Mouse (Mus musculus): Measurements from ENCODE around the gene Gm16181. TPM values are rescaled to one million over a fixed set of nuclear protein-coding genes. Genes with fewer than 3 reads are reported as not detected.

Gene Gm16181
- polyA plus RNA-seq, 1 experiment from 2014 or later, result 0.62 TPM

DNA sequence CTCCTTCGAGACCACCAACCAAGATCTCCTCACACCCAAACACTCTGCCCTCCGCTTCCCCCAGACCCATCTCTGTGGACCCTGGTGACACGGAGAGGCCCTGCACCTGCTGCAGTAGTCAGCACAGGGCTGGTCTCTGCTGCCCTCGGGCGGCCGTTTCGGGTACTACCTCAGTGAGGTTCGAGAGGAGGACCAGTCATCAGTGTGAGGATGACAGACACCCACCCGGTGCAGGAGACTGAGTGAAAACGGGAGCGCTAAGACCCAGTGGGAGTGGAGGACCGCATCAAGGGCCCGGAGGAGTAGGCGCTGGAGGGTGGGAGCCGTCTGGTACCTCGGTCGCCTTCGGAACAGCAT lies 15.7 kb downstream of the Gm16181 start:
- Histone ChIP-seq H3K4me2 (replicated peaks) (peak overlapping the region; percentile 78), H3K9me3 (replicated peaks) (no peaks in the 10 kb centered on the region), H3K36me3 (0 out of 2 replicates have a peak, but pooled peaks cover 7% of the 10 kb centered on the region), H3K9ac (peak overlapping the region; percentile 85), H3K4me1 (peaks cover 41% of the 10 kb centered on the region), H3K27me3 (no peaks in the 10 kb centered on the region), H3K4me3 (peak overlapping the region; percentile 56), H3K27ac (peak overlapping the region; percentile 95)
- WGBS, result under 1% methylated on average over 18 of the region's 18 CpGs
- peak; percentile 81 for ATAC-seq (ENCODE audit: low FRiP score)

- 69% methylated on average over 9 of the region's 9 CpGs for WGBS
- Histone ChIP-seq H3K4me3 (peak overlapping the region; percentile 56), H3K27me3 (no peaks in the 10 kb centered on the region), H3K9me3 (replicated peaks) (no peaks in the 10 kb centered on the region), H3K36me3 (0 out of 2 replicates have a peak, but pooled peaks cover 7% of the 10 kb centered on the region), H3K27ac (peak overlapping the region; percentile 95; the same call in 1 of the 2 replicates), H3K4me1 (peaks cover 37% of the 10 kb centered on the region), H3K9ac (peak overlapping the region; percentile 85), H3K4me2 (replicated peaks) (peak overlapping the region; percentile 78)
- ATAC-seq (ENCODE audit: low FRiP score), result no peak
Measured at GRCm38 (mm10) chr17:35236996-35237395, 16.4 kb downstream of the Gm16181 start.

GRCm38 (mm10) chr17:35237504-35237903 lies 16.9 kb downstream of the Gm16181 start:
- no peak overlapping the region for H3K27ac ChIP-seq
- WGBS, result 89% methylated on average over 12 of the region's 12 CpGs
- no peaks in the 10 kb centered on the region for H3K9me3 ChIP-seq (replicated peaks)
- H3K9ac ChIP-seq, result no peak overlapping the region
- 0 out of 2 replicates have a peak, but pooled peaks cover 7% of the 10 kb centered on the region for H3K36me3 ChIP-seq
- 0 out of 2 replicates have a peak overlapping the region, but pooled peaks have one; percentile 5 for H3K4me2 ChIP-seq (replicated peaks)
- no peaks in the 10 kb centered on the region for H3K27me3 ChIP-seq
- no peak overlapping the region for H3K4me3 ChIP-seq
- ATAC-seq (ENCODE audit: low FRiP score), result no peak
- peaks cover 37% of the 10 kb centered on the region for H3K4me1 ChIP-seq

DNA sequence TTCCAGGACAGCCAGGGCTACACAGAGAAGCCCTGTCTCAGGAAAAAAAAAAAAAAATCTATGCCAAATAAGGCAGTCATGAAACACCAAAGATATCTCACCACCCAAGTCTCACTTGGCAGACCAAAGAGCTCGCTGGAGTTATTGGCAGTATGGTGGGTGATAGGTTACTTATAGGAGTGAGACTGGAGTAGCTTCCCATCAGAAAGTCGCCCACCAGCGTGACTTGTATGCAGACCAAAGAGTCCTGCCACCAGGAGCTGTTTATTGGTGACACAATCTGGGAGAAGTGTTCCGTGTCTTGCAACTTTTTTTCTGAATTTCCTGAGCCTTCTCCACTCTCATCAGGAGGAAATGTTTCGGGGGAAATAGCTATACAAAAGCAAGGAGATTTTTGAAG lies 19.1 kb downstream of the Gm16181 start:
- Histone ChIP-seq H3K4me2 (replicated peaks) (no peak overlapping the region), H3K9ac (no peak overlapping the region), H3K27me3 (no peaks in the 10 kb centered on the region), H3K27ac (no peak overlapping the region), H3K4me1 (peaks cover 34% of the 10 kb centered on the region), H3K4me3 (no peak overlapping the region), H3K36me3 (peaks cover 16% of the 10 kb centered on the region), H3K9me3 (replicated peaks) (no peaks in the 10 kb centered on the region)
- ATAC-seq (ENCODE audit: low FRiP score), result no peak
- WGBS, result 87% methylated on average over 5 of the region's 5 CpGs

DNA sequence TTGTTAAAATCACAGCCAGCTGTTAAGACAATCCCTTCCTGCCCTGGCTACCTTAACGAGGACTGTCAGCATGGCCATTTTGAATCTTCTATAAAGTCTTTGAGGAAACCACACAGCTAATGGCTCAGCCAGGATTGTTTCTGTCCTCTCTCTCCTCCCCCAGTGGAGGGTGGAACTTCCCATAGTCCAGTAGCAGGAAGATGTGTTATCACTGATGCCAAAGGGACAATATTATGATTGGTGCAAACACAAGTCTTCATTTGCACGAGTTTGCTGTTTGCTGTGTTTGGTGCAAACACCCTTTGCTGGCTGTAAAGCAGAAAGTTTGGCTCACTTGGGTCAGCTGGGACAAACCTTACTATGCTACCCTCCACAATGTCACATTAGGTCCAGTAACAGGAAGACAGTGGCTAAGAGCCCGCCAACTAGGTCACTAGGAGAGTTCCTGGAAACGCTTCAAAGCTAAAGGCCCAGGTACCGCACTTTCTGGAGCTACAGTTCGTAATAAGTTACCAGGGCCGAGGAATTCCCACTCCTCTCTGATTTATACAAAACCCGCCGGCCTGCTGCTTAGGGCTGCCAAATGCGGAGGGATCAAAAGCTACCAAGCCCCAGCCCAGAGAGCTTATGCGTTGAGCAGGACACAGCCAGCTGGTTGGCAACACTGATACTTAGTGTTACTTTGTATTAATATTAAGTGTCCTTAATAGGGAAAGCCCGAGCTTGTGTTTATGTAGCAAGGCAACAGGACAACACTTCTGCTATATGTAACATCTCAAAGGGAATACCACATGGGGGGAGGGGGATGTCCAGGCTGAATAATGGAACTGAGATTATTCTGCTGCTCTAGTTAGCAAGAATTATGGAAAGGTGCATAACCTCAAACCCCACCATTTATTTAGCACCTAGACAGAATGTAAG lies 20.0 kb downstream of the Gm16181 start:
- peak overlapping the region; percentile 96 for H3K9ac ChIP-seq
- ATAC-seq (ENCODE audit: low FRiP score), result peak; percentile 2; the same call in 1 of the 2 replicates
- H3K9me3 ChIP-seq (replicated peaks), result no peaks in the 10 kb centered on the region
- peak overlapping the region; percentile 92 for H3K4me2 ChIP-seq (replicated peaks)
- H3K36me3 ChIP-seq, result peaks cover 24% of the 10 kb centered on the region
- peaks cover 38% of the 10 kb centered on the region for H3K4me1 ChIP-seq
- H3K4me3 ChIP-seq, result peak overlapping the region; percentile 75
- H3K27ac ChIP-seq, result peak overlapping the region; percentile 98
- no peaks in the 10 kb centered on the region for H3K27me3 ChIP-seq
- 30% methylated on average over 12 of the region's 12 CpGs for WGBS

GRCm38 (mm10) chr17:35241305-35242014 lies 20.8 kb downstream of the Gm16181 start, which contains the start of gene Ddx39b:
TSS of gene Ddx39b (plus strand) at chr17:35241746.
- Histone ChIP-seq H3K4me3 (peak within 1 kb of the TSS; percentile 75), H3K27me3 (no peaks in the 10 kb centered on the region), H3K36me3 (peaks cover 32% of the 10 kb centered on the region), H3K9me3 (replicated peaks) (no peaks in the 10 kb centered on the region), H3K27ac (peak within 1 kb of the TSS; percentile 98), H3K4me1 (peaks cover 46% of the 10 kb centered on the region), H3K9ac (peak within 1 kb of the TSS; percentile 96), H3K4me2 (replicated peaks) (peak within 1 kb of the TSS; percentile 92)
- ATAC-seq (ENCODE audit: low FRiP score), result peak; percentile 90
- under 1% methylated on average over 67 of the region's 69 CpGs for WGBS

- under 1% methylated on average over 55 of the region's 55 CpGs for whole genome bisulfite sequencing
- H3K27me3 ChIP-seq, result no peaks in the 10 kb centered on the region
Measured at GRCm38 (mm10) chr17:35242015-35242941, 21.6 kb downstream of the Gm16181 start.

DNA sequence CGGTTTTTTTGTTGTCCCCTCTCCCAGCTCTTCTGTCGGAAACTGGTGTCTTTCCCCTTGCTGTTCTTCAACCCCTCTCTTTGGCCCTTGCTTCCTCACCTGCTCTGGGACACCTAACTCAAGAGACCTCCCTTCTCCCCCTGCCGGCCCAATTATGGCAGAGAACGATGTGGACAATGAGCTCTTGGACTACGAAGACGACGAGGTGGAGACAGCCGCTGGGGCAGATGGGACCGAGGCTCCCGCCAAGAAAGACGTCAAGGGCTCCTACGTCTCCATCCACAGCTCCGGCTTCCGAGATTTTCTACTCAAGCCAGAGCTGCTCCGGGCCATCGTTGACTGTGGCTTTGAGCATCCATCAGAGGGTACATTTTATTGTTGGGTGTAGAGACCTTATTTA lies 22.5 kb downstream of the Gm16181 start:
- peaks cover 43% of the 10 kb centered on the region for H3K4me1 ChIP-seq
- H3K4me2 ChIP-seq (replicated peaks), result peak overlapping the region; percentile 92
- H3K27ac ChIP-seq, result peak overlapping the region; percentile 98
- peak; percentile 5; the same call in 1 of the 2 replicates for ATAC-seq (ENCODE audit: low FRiP score)
- peak overlapping the region; percentile 96 for H3K9ac ChIP-seq
- H3K4me3 ChIP-seq, result peak overlapping the region; percentile 75
- no peaks in the 10 kb centered on the region for H3K9me3 ChIP-seq (replicated peaks)
- H3K27me3 ChIP-seq, result no peaks in the 10 kb centered on the region
- peaks cover 48% of the 10 kb centered on the region for H3K36me3 ChIP-seq
- 6% methylated on average over 16 of the region's 16 CpGs for WGBS

More at GRCm38 (mm10) chr17:35242015-35242941, 21.6 kb downstream of the Gm16181 start:
- peaks cover 40% of the 10 kb centered on the region for H3K36me3 ChIP-seq
- peaks cover 43% of the 10 kb centered on the region for H3K4me1 ChIP-seq
- no peaks in the 10 kb centered on the region for H3K9me3 ChIP-seq (replicated peaks)
- H3K4me3 ChIP-seq, result peak overlapping the region; percentile 75
- peak overlapping the region; percentile 96 for H3K9ac ChIP-seq
- peak; percentile 62 for ATAC-seq (ENCODE audit: low FRiP score)
- H3K27ac ChIP-seq, result peak overlapping the region; percentile 98
- H3K4me2 ChIP-seq (replicated peaks), result peak overlapping the region; percentile 92

DNA sequence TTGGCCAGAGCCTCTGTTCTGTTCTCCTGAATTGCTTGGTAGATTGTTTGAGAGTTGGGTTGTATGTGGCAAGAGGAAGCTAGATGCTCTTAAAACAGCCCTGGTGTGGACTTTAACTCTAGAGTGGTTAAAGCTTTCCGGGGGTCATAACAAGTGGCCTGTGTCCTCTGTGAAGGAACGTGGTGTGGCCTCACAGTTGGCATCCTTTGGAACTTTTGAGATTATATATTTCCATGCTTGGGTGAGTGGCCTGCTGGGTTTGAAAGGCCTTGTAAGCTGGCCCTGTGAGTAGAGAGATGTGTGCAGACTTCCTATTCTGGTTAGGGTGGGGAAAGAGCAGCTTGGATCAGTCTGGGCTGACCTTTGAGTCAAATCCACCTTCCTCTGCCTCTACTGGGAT lies 24.4 kb downstream of the Gm16181 start:
- no peaks in the 10 kb centered on the region for H3K27me3 ChIP-seq
- peak overlapping the region; percentile 96; the same call in 1 of the 2 replicates for H3K9ac ChIP-seq
- H3K36me3 ChIP-seq, result peaks cover 67% of the 10 kb centered on the region
- no peaks in the 10 kb centered on the region for H3K9me3 ChIP-seq (replicated peaks)
- peak overlapping the region; percentile 92 for H3K4me2 ChIP-seq (replicated peaks)
- H3K4me3 ChIP-seq, result peak overlapping the region; percentile 75
- H3K27ac ChIP-seq, result no peak overlapping the region
- no peak for ATAC-seq (ENCODE audit: low FRiP score)
- 74% methylated on average over 2 of the region's 2 CpGs for WGBS
- peaks cover 43% of the 10 kb centered on the region for H3K4me1 ChIP-seq

DNA sequence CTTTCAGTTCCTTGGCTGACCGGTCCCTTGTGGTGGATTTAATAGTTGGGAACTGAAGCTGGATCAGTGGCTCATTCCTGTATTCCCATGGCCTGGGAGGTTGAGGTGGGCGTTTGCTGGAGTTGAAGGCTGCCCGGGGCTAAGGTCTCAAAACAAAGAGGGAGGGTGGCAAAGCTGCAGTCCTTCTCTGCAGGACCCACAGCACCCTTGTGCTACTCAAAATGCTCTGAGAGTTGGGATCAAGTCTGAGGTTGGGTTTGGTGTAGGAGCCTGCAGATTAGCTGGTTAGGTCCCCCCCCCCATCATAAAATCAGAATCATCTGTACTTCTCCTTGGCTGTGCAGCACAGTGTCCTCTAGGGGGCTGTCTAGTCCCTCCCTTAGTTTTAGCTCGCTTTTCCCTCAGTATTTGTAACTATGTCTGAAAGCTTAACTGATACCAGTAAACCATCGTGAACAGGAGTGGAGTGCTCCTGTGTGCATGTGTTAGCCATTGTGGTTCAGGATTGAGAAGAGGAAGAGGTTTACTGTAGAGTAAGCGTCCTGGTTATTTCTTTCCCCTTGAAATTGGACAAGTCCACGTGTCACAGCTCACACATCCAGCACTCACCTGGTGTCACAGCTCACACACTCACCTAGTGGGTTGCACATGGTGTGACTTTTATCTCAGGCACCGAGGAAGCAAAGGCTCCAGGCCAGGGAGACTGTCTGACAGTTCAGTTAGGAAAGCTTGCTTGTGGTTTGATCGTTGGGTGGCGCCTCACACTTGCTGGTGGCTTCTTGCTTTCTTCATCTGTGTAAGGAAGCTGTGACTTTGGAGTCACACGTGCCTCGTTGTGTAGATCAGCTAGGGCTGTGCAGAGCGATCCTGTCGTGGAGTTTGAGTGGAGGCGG lies 25.3 kb downstream of the Gm16181 start:
- H3K4me2 ChIP-seq (replicated peaks), result peak overlapping the region; percentile 92
- 0 out of 2 replicates have a peak overlapping the region, but pooled peaks have one; percentile 37 for H3K9ac ChIP-seq
- peaks cover 36% of the 10 kb centered on the region for H3K4me1 ChIP-seq
- 87% methylated on average over 15 of the region's 15 CpGs for WGBS
- 0 out of 2 replicates have a peak overlapping the region, but pooled peaks have one; percentile 75 for H3K4me3 ChIP-seq
- H3K36me3 ChIP-seq, result peaks cover 77% of the 10 kb centered on the region
- H3K9me3 ChIP-seq (replicated peaks), result no peaks in the 10 kb centered on the region
- no peaks in the 10 kb centered on the region for H3K27me3 ChIP-seq
- H3K27ac ChIP-seq, result no peak overlapping the region; the same call in 1 of the 2 replicates
- no peak for ATAC-seq (ENCODE audit: low FRiP score)

Measured in hindbrain, embryonic 12.5 days (tissue).